Mouse (Mus musculus) megakaryocyte-erythroid progenitor cell, adult 5 weeks (primary cell): Measurements from ENCODE around the gene Krtap19-1. TPM values are rescaled to one million over a fixed set of nuclear protein-coding genes. Genes with fewer than 3 reads are reported as not detected.

Source experiments
- polyA plus RNA-seq: library from polyadenylated mRNA; stranded (reverse); fragments of >175 nt; gene quantifications from 2 replicates; pipeline ENCODE4 v1.2.3, GENCODE M21; 2012

Gene Krtap19-1
- not detected in 2 replicates for polyA plus RNA-seq

GRCm38 (mm10) chr16:88869311-88869710 is at the start of gene Krtap19-1:
Krtap19-1 (minus strand) TSS chr16:88869411.

GRCm38 (mm10) chr16:88896357-88896756 is 27.1 kb upstream of the Krtap19-1 start, which contains the start of gene Krtap19-5:
Krtap19-5 (minus strand) TSS chr16:88896457.

GRCm38 (mm10) chr16:88884989-88885388 is 15.8 kb upstream of the Krtap19-1 start, which contains the start of gene Krtap19-4:
Krtap19-4 (minus strand) TSS chr16:88885089.

GRCm38 (mm10) chr16:88877938-88878337 is 8.7 kb upstream of the Krtap19-1 start, which contains the start of gene Krtap19-3:
Krtap19-3 (minus strand) TSS chr16:88878038.

GRCm38 (mm10) chr16:88874169-88874568 is 5.0 kb upstream of the Krtap19-1 start, which contains the start of gene Krtap19-2:
Krtap19-2 (minus strand) TSS chr16:88874269.

GRCm38 (mm10) chr16:88826095-88826652 is 43.0 kb downstream of the Krtap19-1 start, which contains the start of gene Krtap14:
Krtap14 (minus strand) TSS chr16:88826145.

GRCm38 (mm10) chr16:88820066-88820465 is 49.1 kb downstream of the Krtap19-1 start, which contains the start of gene Krtap15:
Krtap15 (plus strand) TSS chr16:88820215.

Other genes with a start within 250 kb of the Krtap19-1 start
- gene 2310079G19Rik, start 241.7 kb downstream of the Krtap19-1 start, polyA plus RNA-seq, result not detected in 2 replicates
- gene Krtap26-1, start 221.6 kb downstream of the Krtap19-1 start, polyA plus RNA-seq, result not detected in 2 replicates
- not detected in 2 replicates for gene Krtap27-1, start 197.7 kb downstream of the Krtap19-1 start, polyA plus RNA-seq
- not detected in 2 replicates for gene 2310061N02Rik, start 161.4 kb downstream of the Krtap19-1 start, polyA plus RNA-seq
- gene Krtap13-1, start 140.5 kb downstream of the Krtap19-1 start, polyA plus RNA-seq, result 0.13 TPM in 1 of 2 replicates, not detected in the other
- 0.10 TPM in 1 of 2 replicates, not detected in the other for gene Krtap13, start 117.8 kb downstream of the Krtap19-1 start, polyA plus RNA-seq
- gene 2310034C09Rik, start 110.6 kb downstream of the Krtap19-1 start, polyA plus RNA-seq, result not detected in 2 replicates
- not detected in 2 replicates for gene 2310057N15Rik, start 95.2 kb downstream of the Krtap19-1 start, polyA plus RNA-seq
- gene Gm5965, start 91.5 kb downstream of the Krtap19-1 start, polyA plus RNA-seq, result not detected in 2 replicates
- gene Gm20741, start 57.2 kb downstream of the Krtap19-1 start, polyA plus RNA-seq, result not detected in 2 replicates
- not detected in 2 replicates for gene Krtap15, start 49.2 kb downstream of the Krtap19-1 start, polyA plus RNA-seq
- gene Krtap14, start 43.3 kb downstream of the Krtap19-1 start, polyA plus RNA-seq, result not detected in 2 replicates
- gene Krtap19-2, start 4.9 kb upstream of the Krtap19-1 start, polyA plus RNA-seq, result not detected in 2 replicates
- gene Krtap19-3, start 8.6 kb upstream of the Krtap19-1 start, polyA plus RNA-seq, result not detected in 2 replicates
- not detected in 2 replicates for gene Krtap19-4, start 15.7 kb upstream of the Krtap19-1 start, polyA plus RNA-seq
- not detected in 2 replicates for gene Krtap19-5, start 27.0 kb upstream of the Krtap19-1 start, polyA plus RNA-seq
- not detected in 2 replicates for gene Krtap19-9b, start 62.9 kb upstream of the Krtap19-1 start, polyA plus RNA-seq
- not detected in 2 replicates for gene Krtap16-3, start 93.5 kb upstream of the Krtap19-1 start, polyA plus RNA-seq
- gene Krtap22-2, start 141.3 kb upstream of the Krtap19-1 start, polyA plus RNA-seq, result not detected in 2 replicates
- gene Gm10229, start 145.9 kb upstream of the Krtap19-1 start, polyA plus RNA-seq, result not detected in 2 replicates
- gene Krtap6-1, start 162.3 kb upstream of the Krtap19-1 start, polyA plus RNA-seq, result not detected in 2 replicates
- gene Gm10228, start 172.1 kb upstream of the Krtap19-1 start, polyA plus RNA-seq, result 0.28 TPM in 1 of 2 replicates, not detected in the other
- not detected in 2 replicates for gene Krtap6-5, start 178.5 kb upstream of the Krtap19-1 start, polyA plus RNA-seq
- not detected in 2 replicates for gene 1110025L11Rik, start 194.6 kb upstream of the Krtap19-1 start, polyA plus RNA-seq
- gene Krtap6-3, start 214.6 kb upstream of the Krtap19-1 start, polyA plus RNA-seq, result not detected in 2 replicates